Mouse (Mus musculus) forebrain, postnatal 0 days (tissue): ENCODE results near the gene Tmx2. TPM values are rescaled to one million over a fixed set of nuclear protein-coding genes. Genes with fewer than 3 reads are reported as not detected.

Experiments used
- ATAC-seq: fragments of 200-750 bp; cut with Nextera tagmentation; 2 replicates; pipeline ENCODE4 v1.8.0; 2017; ENCODE audit warnings: mild to moderate bottlenecking, moderate library complexity
- DNase-seq: peaks from one replicate; pipeline ENCODE4 v3.0.0-alpha.2; 2015
- H3K27ac ChIP-seq: fragments of 300-500 bp; sonication (generic); 2 replicates; pipeline ENCODE4 v1.5.1; 2014; ENCODE audit warnings: low read depth, mild to moderate bottlenecking, antibody characterized with exemption, low read length, moderate library complexity, mixed read lengths
- H3K27me3 ChIP-seq: fragments of 300-500 bp; sonication (generic); 2 replicates; pipeline ENCODE4 v1.6.1; 2014; ENCODE audit warnings: mild to moderate bottlenecking, low read length, mixed read lengths; ENCODE audit not compliant: insufficient read depth
- H3K36me3 ChIP-seq: fragments of 300-500 bp; sonication (generic); 2 replicates; pipeline ENCODE4 v1.6.1; 2014; ENCODE audit warnings: mild to moderate bottlenecking, moderate library complexity; ENCODE audit not compliant: insufficient read depth
- H3K4me1 ChIP-seq: fragments of 300-500 bp; sonication (generic); 2 replicates; pipeline ENCODE4 v1.6.1; 2014; ENCODE audit warnings: antibody characterized with exemption; ENCODE audit not compliant: insufficient read depth
- H3K4me2 ChIP-seq: fragments of 300-500 bp; sonication (generic); 2 replicates; pipeline ENCODE4 v1.6.1; 2014; ENCODE audit warnings: low read depth, mild to moderate bottlenecking, moderate library complexity
- H3K4me3 ChIP-seq: fragments of 300-500 bp; sonication (generic); 2 replicates; pipeline ENCODE4 v1.5.1; 2014; ENCODE audit warnings: low read depth, low read length, mixed read lengths
- H3K9ac ChIP-seq: fragments of 300-500 bp; sonication (generic); 2 replicates; pipeline ENCODE4 v1.6.1; 2014; ENCODE audit warnings: mild to moderate bottlenecking
- H3K9me3 ChIP-seq: fragments of 300-500 bp; sonication (generic); 2 replicates; pipeline ENCODE4 v1.6.1; 2016; ENCODE audit warnings: low read length
- CTCF ChIP-seq: sonication (generic); IDR thresholded peaks from 2 replicates; pipeline ENCODE4 v1.5.1; 2016; ENCODE audit warnings: antibody characterized with exemption, control low read depth, low read depth
- WGBS: fragments of 180-500 bp; shearing (Covaris S2); extraction: QIAGEN DNeasy Blood & Tissue Kit; methylation state at CpG from one replicate; pipeline ENCODE4 v1.1.7; 2014; 5-methylcytosine and 5-hydroxymethylcytosine counted together
- polyA plus RNA-seq: library from polyadenylated mRNA; unstranded; fragments of >200 nt; fragmentation: Nextera tagmentation; extraction: Ambion mirVana; gene quantifications from 2 replicates; pipeline ENCODE4 v1.2.1, GENCODE M21; 2015
- total RNA-seq: library from RNA; depleted of rRNA; stranded (reverse); fragments of >200 nt; gene quantifications from 2 replicates; pipeline ENCODE4 v1.2.3, GENCODE M21; 2014

The Tmx2 gene
- total and polyA plus RNA-seq, 2 experiments from 2014 or later, result 130 to 248 TPM

GRCm38 (mm10) chr2:84638428-84639220, 40.3 kb downstream of the Tmx2 start:
- Histone ChIP-seq H3K36me3 (0 out of 2 replicates have a peak, but pooled peaks cover 4% of the 10 kb centered on the region), H3K9ac (no peak overlapping the region), H3K4me2 (no peak overlapping the region), H3K9me3 (no peaks in the 10 kb centered on the region), H3K4me1 (peaks cover 25% of the 10 kb centered on the region), H3K27ac (peak overlapping the region; percentile 15), H3K27me3 (no peaks in the 10 kb centered on the region), H3K4me3 (no peak overlapping the region)
- TF ChIP-seq CTCF, result no peak
- DNase-seq (no peak), ATAC-seq (no peak)
- 53% methylated on average over 5 of the region's 5 CpGs for WGBS

- 42% methylated on average over 6 of the region's 7 CpGs for WGBS
- ATAC-seq (no peak), DNase-seq (no peak)
- TF ChIP-seq CTCF, result no peak
- Histone ChIP-seq H3K9ac (no peak overlapping the region), H3K27ac (no peak overlapping the region; the same call in 1 of the 2 replicates), H3K27me3 (no peaks in the 10 kb centered on the region), H3K4me3 (no peak overlapping the region), H3K9me3 (no peaks in the 10 kb centered on the region), H3K4me2 (no peak overlapping the region), H3K4me1 (peaks cover 25% of the 10 kb centered on the region), H3K36me3 (0 out of 2 replicates have a peak, but pooled peaks cover 4% of the 10 kb centered on the region)
These were observed 41.3 kb downstream of the Tmx2 start for GRCm38 (mm10) chr2:84637452-84638165.

- Histone ChIP-seq H3K4me2 (no peak overlapping the region), H3K27me3 (no peaks in the 10 kb centered on the region), H3K36me3 (0 out of 2 replicates have a peak, but pooled peaks cover 8% of the 10 kb centered on the region), H3K4me1 (peaks cover 25% of the 10 kb centered on the region), H3K9me3 (no peaks in the 10 kb centered on the region), H3K4me3 (no peak overlapping the region), H3K27ac (peak overlapping the region; percentile 79), H3K9ac (no peak overlapping the region)
- TF ChIP-seq CTCF, result no peak
- DNase-seq (no peak), ATAC-seq (no peak)
- 31% methylated on average over 8 of the region's 8 CpGs for WGBS
These were observed 42.7 kb downstream of the Tmx2 start for GRCm38 (mm10) chr2:84636231-84636741.

- WGBS, result 4% methylated on average over 2 of the region's 2 CpGs
- ATAC-seq, result peak; percentile 92
- H3K9ac ChIP-seq, result no peak overlapping the region
- no peaks in the 10 kb centered on the region for H3K9me3 ChIP-seq
- peak; percentile 83 for DNase-seq
- H3K27me3 ChIP-seq, result no peaks in the 10 kb centered on the region
- 0 out of 2 replicates have a peak, but pooled peaks cover 4% of the 10 kb centered on the region for H3K36me3 ChIP-seq
- no peak overlapping the region for H3K4me3 ChIP-seq
- H3K4me1 ChIP-seq, result peaks cover 25% of the 10 kb centered on the region
- peak overlapping the region; percentile 79 for H3K27ac ChIP-seq
- no peak overlapping the region for H3K4me2 ChIP-seq
- no peak for TF ChIP-seq CTCF
These were observed 43.3 kb downstream of the Tmx2 start for GRCm38 (mm10) chr2:84635611-84636010.

GRCm38 (mm10) chr2:84634934-84635482, 43.9 kb downstream of the Tmx2 start:
- peak; percentile 34 for ATAC-seq

GRCm38 (mm10) chr2:84634006-84634405, 44.9 kb downstream of the Tmx2 start:
- DNase-seq (no peak), ATAC-seq (no peak)
- no peak for TF ChIP-seq CTCF
- peaks cover 25% of the 10 kb centered on the region for H3K4me1 ChIP-seq
- H3K9ac ChIP-seq, result no peak overlapping the region
- no peak overlapping the region for H3K27ac ChIP-seq
- H3K36me3 ChIP-seq, result 0 out of 2 replicates have a peak, but pooled peaks cover 4% of the 10 kb centered on the region
- H3K4me2 ChIP-seq, result no peak overlapping the region
- H3K9me3 ChIP-seq, result no peaks in the 10 kb centered on the region
- no peaks in the 10 kb centered on the region for H3K27me3 ChIP-seq
- WGBS, result 71% methylated on average over 4 of the region's 4 CpGs
- no peak overlapping the region for H3K4me3 ChIP-seq

More at GRCm38 (mm10) chr2:84634934-84635482, 43.9 kb downstream of the Tmx2 start:
- no peaks in the 10 kb centered on the region for H3K9me3 ChIP-seq
- H3K4me2 ChIP-seq, result no peak overlapping the region
- no peak overlapping the region for H3K9ac ChIP-seq
- H3K27ac ChIP-seq, result peak overlapping the region; percentile 79
- H3K36me3 ChIP-seq, result 0 out of 2 replicates have a peak, but pooled peaks cover 4% of the 10 kb centered on the region
- no peak for DNase-seq
- no peak for TF ChIP-seq CTCF
- H3K27me3 ChIP-seq, result no peaks in the 10 kb centered on the region
- H3K4me3 ChIP-seq, result no peak overlapping the region
- peaks cover 25% of the 10 kb centered on the region for H3K4me1 ChIP-seq
- WGBS, result 19% methylated on average over 4 of the region's 4 CpGs
